Mouse (Mus musculus): ENCODE data around the gene Ifna12. TPM values are rescaled to one million over a fixed set of nuclear protein-coding genes. Genes with fewer than 3 reads are reported as not detected.

The Ifna12 gene
- polyA plus RNA-seq (2012; rRNA removed; ENCODE audit: low replicate concordance): not detected in 2 replicates

GRCm38 (mm10) chr4:88603276-88603675 is at the start of gene Ifna12:
Ifna12 (minus strand) TSS chr4:88603376.

DNA sequence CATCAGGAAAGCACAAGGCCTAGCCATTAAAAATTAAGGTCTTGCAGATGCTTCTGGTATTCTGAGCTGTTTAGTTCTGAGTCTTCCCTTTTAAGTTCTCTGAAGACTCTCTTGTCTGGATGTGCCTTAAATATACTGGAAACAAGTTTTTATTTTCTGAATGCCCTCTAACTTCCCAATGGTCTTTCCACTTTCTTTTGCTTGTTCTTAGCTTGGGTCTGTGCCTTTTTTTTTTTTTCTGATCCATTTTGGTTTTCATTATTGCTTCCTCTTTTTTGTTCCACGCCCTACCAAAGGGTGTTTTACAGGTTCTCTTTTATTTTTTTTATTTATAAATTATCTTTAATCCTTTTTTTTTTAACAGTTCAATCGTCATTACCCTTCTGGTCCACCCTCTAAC is 41.2 kb upstream of the Ifna12 start, which contains the start of gene Ifna13:
TSS of gene Ifna13 (minus strand) at position 101 of the 400 bp plus-strand sequence.

GRCm38 (mm10) chr4:88634311-88634710 is 31.1 kb upstream of the Ifna12 start, which contains the start of gene C87499:
C87499 (minus strand) TSS chr4:88634411.

GRCm38 (mm10) chr4:88592285-88592684 is 10.9 kb downstream of the Ifna12 start, which contains the start of gene Ifna9:
Ifna9 (minus strand) TSS chr4:88592385.

DNA sequence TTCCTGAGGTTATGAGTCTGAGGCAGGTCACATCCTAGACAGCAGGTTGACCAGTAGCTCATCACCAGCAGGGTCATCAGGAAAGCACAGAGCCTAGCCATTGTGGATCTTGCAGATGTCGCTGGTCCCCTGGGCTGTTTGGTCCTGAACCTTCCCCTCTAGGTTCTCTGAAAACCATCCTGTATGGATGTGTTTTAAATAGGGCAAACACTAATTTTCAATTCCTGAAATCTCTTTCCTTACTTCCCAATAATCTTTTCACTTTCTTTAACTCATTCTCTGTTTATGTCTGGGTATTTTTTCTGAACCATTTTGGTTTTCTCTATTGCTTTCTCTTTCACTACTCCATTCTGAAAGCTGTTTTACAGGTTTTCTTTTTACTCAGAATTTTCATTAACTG is 31.5 kb downstream of the Ifna12 start, which contains the start of gene Ifna14:
TSS of gene Ifna14 (minus strand) at position 101 of the 400 bp plus-strand sequence.

GRCm38 (mm10) chr4:88558145-88558544 is 45.0 kb downstream of the Ifna12 start, which contains the start of gene Ifna15:
Ifna15 (minus strand) TSS chr4:88558245.

Other genes with a start within 250 kb of the Ifna12 start
- gene Hacd4, start 164.4 kb downstream of the Ifna12 start, polyA plus RNA-seq (2012; rRNA removed; ENCODE audit: low replicate concordance): 2.4 and 10.2 TPM in 2 replicates
- not detected in 2 replicates for gene Ifnb1, start 80.6 kb downstream of the Ifna12 start, polyA plus RNA-seq (2012; rRNA removed; ENCODE audit: low replicate concordance)
- not detected in 2 replicates for gene Ifna15, start 45.1 kb downstream of the Ifna12 start, polyA plus RNA-seq (2012; rRNA removed; ENCODE audit: low replicate concordance)
- gene Ifna14, start 31.6 kb downstream of the Ifna12 start, polyA plus RNA-seq (2012; rRNA removed; ENCODE audit: low replicate concordance): not detected in 2 replicates
- not detected in 2 replicates for gene Ifna9, start 11.0 kb downstream of the Ifna12 start, polyA plus RNA-seq (2012; rRNA removed; ENCODE audit: low replicate concordance)
- gene C87499, start 31.0 kb upstream of the Ifna12 start, polyA plus RNA-seq (2012; rRNA removed; ENCODE audit: low replicate concordance): not detected in 2 replicates
- not detected in 2 replicates for gene Ifna13, start 41.1 kb upstream of the Ifna12 start, polyA plus RNA-seq (2012; rRNA removed; ENCODE audit: low replicate concordance)
- not detected in 2 replicates for gene Ifna16, start 73.5 kb upstream of the Ifna12 start, polyA plus RNA-seq (2012; rRNA removed; ENCODE audit: low replicate concordance)
- gene Ifna2, start 80.5 kb upstream of the Ifna12 start, polyA plus RNA-seq (2012; rRNA removed; ENCODE audit: low replicate concordance): not detected in 2 replicates
- not detected in 2 replicates for gene Ifnab, start 88.0 kb upstream of the Ifna12 start, polyA plus RNA-seq (2012; rRNA removed; ENCODE audit: low replicate concordance)
- gene Gm26566, start 118.4 kb upstream of the Ifna12 start, polyA plus RNA-seq (2012; rRNA removed; ENCODE audit: low replicate concordance): 0.43 TPM in 1 of 2 replicates, not detected in the other
- 16.8 and 23.2 TPM in 2 replicates for gene Klhl9, start 119.1 kb upstream of the Ifna12 start, polyA plus RNA-seq (2012; rRNA removed; ENCODE audit: low replicate concordance)
- gene Gm13271, start 151.5 kb upstream of the Ifna12 start, polyA plus RNA-seq (2012; rRNA removed; ENCODE audit: low replicate concordance): not detected in 2 replicates
- 0.17 and 0.27 TPM in 2 replicates for gene Gm13283, start 156.7 kb upstream of the Ifna12 start, polyA plus RNA-seq (2012; rRNA removed; ENCODE audit: low replicate concordance)
- gene Gm13290, start 170.5 kb upstream of the Ifna12 start, polyA plus RNA-seq (2012; rRNA removed; ENCODE audit: low replicate concordance): not detected in 2 replicates
- gene Gm13289, start 173.5 kb upstream of the Ifna12 start, polyA plus RNA-seq (2012; rRNA removed; ENCODE audit: low replicate concordance): not detected in 2 replicates
- gene Gm13272, start 176.5 kb upstream of the Ifna12 start, polyA plus RNA-seq (2012; rRNA removed; ENCODE audit: low replicate concordance): not detected in 2 replicates
- 0.07 TPM in 1 of 2 replicates, not detected in the other for gene Ifnz, start 178.8 kb upstream of the Ifna12 start, polyA plus RNA-seq (2012; rRNA removed; ENCODE audit: low replicate concordance)
- gene Gm13276, start 182.3 kb upstream of the Ifna12 start, polyA plus RNA-seq (2012; rRNA removed; ENCODE audit: low replicate concordance): not detected in 2 replicates
- gene Gm13277, start 185.3 kb upstream of the Ifna12 start, polyA plus RNA-seq (2012; rRNA removed; ENCODE audit: low replicate concordance): not detected in 2 replicates
- gene Gm13278, start 188.2 kb upstream of the Ifna12 start, polyA plus RNA-seq (2012; rRNA removed; ENCODE audit: low replicate concordance): not detected in 2 replicates
- not detected in 2 replicates for gene Gm13275, start 191.1 kb upstream of the Ifna12 start, polyA plus RNA-seq (2012; rRNA removed; ENCODE audit: low replicate concordance)
- gene Gm13279, start 194.0 kb upstream of the Ifna12 start, polyA plus RNA-seq (2012; rRNA removed; ENCODE audit: low replicate concordance): not detected in 2 replicates
- gene Gm13285, start 196.3 kb upstream of the Ifna12 start, polyA plus RNA-seq (2012; rRNA removed; ENCODE audit: low replicate concordance): not detected in 2 replicates
- not detected in 2 replicates for gene Gm13287, start 199.9 kb upstream of the Ifna12 start, polyA plus RNA-seq (2012; rRNA removed; ENCODE audit: low replicate concordance)
- not detected in 2 replicates for gene Gm13288, start 202.2 kb upstream of the Ifna12 start, polyA plus RNA-seq (2012; rRNA removed; ENCODE audit: low replicate concordance)
- not detected in 2 replicates for gene Ifna7, start 212.9 kb upstream of the Ifna12 start, polyA plus RNA-seq (2012; rRNA removed; ENCODE audit: low replicate concordance)
- gene Ifna11, start 216.6 kb upstream of the Ifna12 start, polyA plus RNA-seq (2012; rRNA removed; ENCODE audit: low replicate concordance): not detected in 2 replicates
- gene Ifna6, start 224.0 kb upstream of the Ifna12 start, polyA plus RNA-seq (2012; rRNA removed; ENCODE audit: low replicate concordance): not detected in 2 replicates
- gene Ifna5, start 232.1 kb upstream of the Ifna12 start, polyA plus RNA-seq (2012; rRNA removed; ENCODE audit: low replicate concordance): not detected in 2 replicates
- gene Ifna4, start 238.5 kb upstream of the Ifna12 start, polyA plus RNA-seq (2012; rRNA removed; ENCODE audit: low replicate concordance): not detected in 2 replicates
- gene Ifna1, start 246.7 kb upstream of the Ifna12 start, polyA plus RNA-seq (2012; rRNA removed; ENCODE audit: low replicate concordance): not detected in 2 replicates

Data from mammary gland, adult 2 months (tissue).